Mouse (Mus musculus) stomach, embryonic 16.5 days (tissue): ENCODE results near the gene Tef. TPM values are rescaled to one million over a fixed set of nuclear protein-coding genes. Genes with fewer than 3 reads are reported as not detected.

Experiments
- ATAC-seq: fragments of 200-750 bp; cut with Nextera tagmentation; 2 replicates; pipeline ENCODE4 v1.8.0; 2017; ENCODE audit warnings: moderate number of reproducible peaks, moderate TSS enrichment; ENCODE audit not compliant: insufficient read depth, low FRiP score
- H3K27ac ChIP-seq: fragments of 300-500 bp; sonication (generic); 2 replicates; pipeline ENCODE4 v1.5.1; 2014; ENCODE audit warnings: low read length
- H3K27me3 ChIP-seq: fragments of 300-500 bp; sonication (generic); 2 replicates; pipeline ENCODE4 v1.6.1; 2014; ENCODE audit warnings: low read length, control low read depth, mixed read lengths; ENCODE audit not compliant: control insufficient read depth, insufficient read depth
- H3K36me3 ChIP-seq: fragments of 300-500 bp; sonication (generic); 2 replicates; pipeline ENCODE4 v1.6.1; 2014; ENCODE audit warnings: low read length; ENCODE audit not compliant: control insufficient read depth, insufficient read depth
- H3K4me1 ChIP-seq: fragments of 300-500 bp; sonication (generic); 2 replicates; pipeline ENCODE4 v1.6.1; 2014; ENCODE audit warnings: low read length, control low read depth, mixed read lengths; ENCODE audit not compliant: control insufficient read depth, insufficient read depth
- H3K4me2 ChIP-seq: fragments of 300-500 bp; sonication (generic); 2 replicates; pipeline ENCODE4 v1.6.1; 2014; ENCODE audit warnings: low read depth, low read length, mixed read lengths
- H3K4me3 ChIP-seq: fragments of 300-500 bp; sonication (generic); replicated peaks from 2 replicates; pipeline ENCODE4 v1.5.1; 2014; ENCODE audit warnings: mild to moderate bottlenecking, low read length
- H3K9ac ChIP-seq: fragments of 300-500 bp; sonication (generic); 2 replicates; pipeline ENCODE4 v1.6.1; 2014; ENCODE audit warnings: low read length
- H3K9me3 ChIP-seq: fragments of 300-500 bp; sonication (generic); replicated peaks from 2 replicates; pipeline ENCODE4 v1.6.1; 2016; ENCODE audit warnings: low read length, control low read depth; ENCODE audit not compliant: control insufficient read depth
- WGBS: fragments of 180-500 bp; shearing (Covaris S2); extraction: QIAGEN DNeasy Blood & Tissue Kit; methylation state at CpG from one replicate; pipeline ENCODE4 v1.1.7; 2014; 5-methylcytosine and 5-hydroxymethylcytosine counted together
- polyA plus RNA-seq: library from polyadenylated mRNA; unstranded; fragments of >200 nt; fragmentation: Nextera tagmentation; extraction: Ambion mirVana; gene quantifications from 2 replicates; pipeline ENCODE4 v1.2.1, GENCODE M21; 2015

Tef gene
- polyA plus RNA-seq, 1 experiment from 2014 or later = 24.6 TPM

- Histone ChIP-seq H3K9ac (peak within 1 kb of the TSS; percentile 72), H3K4me1 (peaks cover 6% of the 10 kb centered on the region; the same call in 1 of the 2 replicates), H3K36me3 (peaks cover 12% of the 10 kb centered on the region), H3K27ac (peak within 1 kb of the TSS; percentile 99), H3K9me3 (no peaks in the 10 kb centered on the region), H3K4me3 (peak within 1 kb of the TSS; percentile 57), H3K27me3 (no peaks in the 10 kb centered on the region), H3K4me2 (peak within 1 kb of the TSS; percentile 90)
- WGBS = under 1% methylated on average over 53 of the region's 53 CpGs
- ATAC-seq = peak; percentile 91
Measured at GRCm38 (mm10) chr15:81872262-81873136, 70.3 kb downstream of the Tef start, which contains the start of gene Aco2. Aco2 (plus strand) TSS chr15:81872309.

Other genes with a start within 250 kb of the Tef start
- gene Ep300, start 217.1 kb upstream of the Tef start, polyA plus RNA-seq = 15.1 and 15.3 TPM in 2 replicates
- 19.0 and 20.5 TPM in 2 replicates for gene L3mbtl2, start 138.5 kb upstream of the Tef start, polyA plus RNA-seq
- gene Chadl, start 105.1 kb upstream of the Tef start, polyA plus RNA-seq = 2.2 and 2.7 TPM in 2 replicates
- gene Zc3h7b, start 57.4 kb upstream of the Tef start, polyA plus RNA-seq = 21.5 and 23.9 TPM in 2 replicates
- gene Rangap1, start 56.9 kb upstream of the Tef start, polyA plus RNA-seq = 95.8 and 98.5 TPM in 2 replicates
- 30.0 and 31.7 TPM in 2 replicates for gene Tob2, start 56.4 kb downstream of the Tef start, polyA plus RNA-seq
- gene Phf5a, start 69.5 kb downstream of the Tef start, polyA plus RNA-seq = 112 and 120 TPM in 2 replicates
- gene Aco2, start 69.9 kb downstream of the Tef start, polyA plus RNA-seq = 190 and 200 TPM in 2 replicates
- 58.6 and 70.1 TPM in 2 replicates for gene Polr3h, start 123.8 kb downstream of the Tef start, polyA plus RNA-seq
- gene Csdc2, start 134.3 kb downstream of the Tef start, polyA plus RNA-seq = 17.1 and 18.2 TPM in 2 replicates
- gene Pmm1, start 158.5 kb downstream of the Tef start, polyA plus RNA-seq = 31.5 and 32.9 TPM in 2 replicates
- gene 1700029P11Rik, start 178.1 kb downstream of the Tef start, polyA plus RNA-seq = not detected in 2 replicates
- gene Xrcc6, start 185.4 kb downstream of the Tef start, polyA plus RNA-seq = 71.9 and 72.2 TPM in 2 replicates
- gene Desi1, start 231.4 kb downstream of the Tef start, polyA plus RNA-seq = 18.6 and 19.8 TPM in 2 replicates
- 209 and 251 TPM in 2 replicates for gene Snu13, start 245.2 kb downstream of the Tef start, polyA plus RNA-seq